ENCODE assay signal across 13 mouse cellular contexts in the genomic region with DNA sequence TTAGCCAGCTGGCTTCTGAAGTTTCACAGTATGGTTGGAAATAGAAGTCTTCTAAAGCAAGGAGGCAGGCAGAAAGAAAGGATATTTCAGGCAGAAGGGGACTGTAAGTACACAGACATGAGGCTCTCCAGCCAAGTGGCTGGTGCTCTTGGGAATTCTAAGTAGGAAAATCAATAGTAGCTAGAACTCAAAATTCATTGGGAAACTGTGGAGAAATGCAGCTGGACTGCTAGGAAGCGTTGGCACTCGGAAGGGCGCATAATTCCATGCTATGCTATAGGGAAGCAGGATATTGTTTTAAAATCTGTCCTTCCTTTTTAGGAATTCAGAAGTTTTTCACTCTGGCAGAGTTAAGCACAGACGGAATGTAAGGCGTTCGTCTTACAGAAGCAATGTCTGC. TPM values are rescaled to one million over a fixed set of nuclear protein-coding genes. Genes with fewer than 3 reads are reported as not detected.
A peak's percentile ranks its signal among the peaks of the same experiment; 100 is the strongest.
DNase-seq lines count a peak whose midpoint lies in the region; ATAC-seq and TF ChIP-seq lines count a peak whose summit lies in the region.
"Had no signal": no experiment of that assay in that cellular context is flagged by ENCODE, and none has a peak within 500 bp of the region (broad histone marks: within the 10 kb centered on the region; RNA-seq: fewer than 3 reads in every experiment).

No protein-coding gene starts in this region.

- peaks cover 9% of the 10 kb centered on the region for H3K4me1 ChIP-seq in liver, adult 2 months (ENCODE audit: control insufficient read depth, insufficient read depth, low read length)
- peaks cover 12% of the 10 kb centered on the region for H3K4me1 ChIP-seq in embryonic facial prominence, embryonic 14.5 days (ENCODE audit: control insufficient read depth, insufficient read depth, low read length)
- H3K4me1 ChIP-seq in small intestine, adult 2 months (ENCODE audit: control insufficient read depth, insufficient read depth, insufficient read length, low read length): peaks cover 10% of the 10 kb centered on the region; the same call in 1 of the 2 replicates
- H3K4me1 ChIP-seq: hindbrain, embryonic 15.5 days had no signal

- peak overlapping the region; percentile 47 for H3K9ac ChIP-seq in liver, adult 2 months (ENCODE audit: low read depth, low read length)
- H3K9ac ChIP-seq in embryonic facial prominence, embryonic 14.5 days (ENCODE audit: low read depth, low read length): no peak overlapping the region
- H3K9ac ChIP-seq: hindbrain, embryonic 15.5 days; liver, embryonic 15.5 days had no signal

- WGBS in liver, adult 2 months: 53% methylated on average over 6 of the region's 6 CpGs
- 35% methylated on average over 6 of the region's 6 CpGs for WGBS in embryonic facial prominence, embryonic 14.5 days
- 69% methylated on average over 6 of the region's 6 CpGs for WGBS in small intestine, adult 2 months

- no peaks in the 10 kb centered on the region for H3K36me3 ChIP-seq in liver, adult 2 months (ENCODE audit: control insufficient read depth, insufficient read depth, low read length)
- no peaks in the 10 kb centered on the region for H3K36me3 ChIP-seq in embryonic facial prominence, embryonic 14.5 days (ENCODE audit: control insufficient read depth, insufficient read depth, low read length)
- no peaks in the 10 kb centered on the region for H3K36me3 ChIP-seq in small intestine, adult 2 months (ENCODE audit: control insufficient read depth, insufficient read depth, low read length)
- H3K36me3 ChIP-seq: hindbrain, embryonic 15.5 days; liver, embryonic 15.5 days had no signal

- no peaks in the 10 kb centered on the region for H3K27me3 ChIP-seq in liver, adult 2 months (ENCODE audit: control insufficient read depth, insufficient read depth, low read length)
- H3K27me3 ChIP-seq in embryonic facial prominence, embryonic 14.5 days (replicated peaks; ENCODE audit: control insufficient read depth, insufficient read depth, low read length): no peaks in the 10 kb centered on the region
- no peaks in the 10 kb centered on the region for H3K27me3 ChIP-seq in small intestine, adult 2 months (ENCODE audit: control insufficient read depth, insufficient read depth, low read length)
- H3K27me3 ChIP-seq: hindbrain, embryonic 15.5 days; liver, embryonic 15.5 days had no signal

- intact Hi-C loops in gastrocnemius, adult 2 months (cut with DNase I): no loop called here

- TF ChIP-seq POLR2A in liver, adult 2 months (IDR thresholded peaks at IDR 0.05; ENCODE audit: extremely low read depth, insufficient read depth, low read length): no peak
- no peak for TF ChIP-seq POLR2A in small intestine, adult 2 months (IDR thresholded peaks at IDR 0.05; ENCODE audit: low read depth, low read length)

- H3K27ac ChIP-seq in gastrocnemius, adult 2 months: peak overlapping the region; percentile 4
- H3K27ac ChIP-seq in liver, adult 2 months (replicated peaks; ENCODE audit: insufficient read depth, low read depth, low read length): peak overlapping the region; percentile 16; the same call in 1 of the 2 replicates
- H3K27ac ChIP-seq in embryonic facial prominence, embryonic 14.5 days (replicated peaks; ENCODE audit: low read depth, low read length): peak overlapping the region; percentile 28; the same call in 1 of the 2 replicates
- peak overlapping the region; percentile 30; the same call in 1 of the 2 replicates for H3K27ac ChIP-seq in small intestine, adult 2 months (ENCODE audit: insufficient read depth, low read depth, low read length)
- H3K27ac ChIP-seq: hindbrain, embryonic 15.5 days; liver, embryonic 15.5 days had no signal

- H3K9me3 ChIP-seq in embryonic facial prominence, embryonic 14.5 days (ENCODE audit: control insufficient read depth, low read length): no peaks in the 10 kb centered on the region
- H3K9me3 ChIP-seq: hindbrain, embryonic 15.5 days; liver, embryonic 15.5 days had no signal

- no peak for TF ChIP-seq CTCF in gastrocnemius, adult 2 months (IDR thresholded peaks at IDR 0.05)
- TF ChIP-seq CTCF in liver, adult 2 months (IDR thresholded peaks at IDR 0.05; ENCODE audit: low read depth, low read length): no peak
- no peak for TF ChIP-seq CTCF in small intestine, adult 2 months (IDR thresholded peaks at IDR 0.05; ENCODE audit: extremely low read depth, insufficient read length, insufficient replicate concordance, low read depth, low read length)

- peak overlapping the region; percentile 17; the same call in 1 of the 2 replicates for H3K4me3 ChIP-seq in gastrocnemius, adult 2 months
- H3K4me3 ChIP-seq in liver, adult 2 months (ENCODE audit: insufficient read depth, low read depth, low read length): peak overlapping the region; percentile 15; the same call in 1 of the 2 replicates
- H3K4me3 ChIP-seq in embryonic facial prominence, embryonic 14.5 days (ENCODE audit: low read depth, low read length): no peak overlapping the region
- no peak overlapping the region for H3K4me3 ChIP-seq in small intestine, adult 2 months (ENCODE audit: low read depth, low read length)
- H3K4me3 ChIP-seq: hindbrain, embryonic 15.5 days; liver, embryonic 15.5 days had no signal

- no peak for ATAC-seq in embryonic facial prominence, embryonic 14.5 days (ENCODE audit: low read depth)

- no peak overlapping the region for H3K4me2 ChIP-seq in embryonic facial prominence, embryonic 14.5 days (ENCODE audit: low read depth, low read length)
- H3K4me2 ChIP-seq: hindbrain, embryonic 15.5 days; liver, embryonic 15.5 days had no signal

- H3K79me2 ChIP-seq in liver, adult 2 months (ENCODE audit: control insufficient read depth, insufficient read depth, low read length): no peaks in the 10 kb centered on the region

- no peak for DNase-seq in gastrocnemius, adult 2 months
- DNase-seq in gastrocnemius, postnatal 25 days: no peak
- peak; percentile 65 for DNase-seq in liver, adult 2 months (ENCODE audit: extremely low read depth, low read depth, low spot score)
- DNase-seq in liver: no peak
- DNase-seq in embryonic facial prominence, embryonic 14.5 days (ENCODE audit: low spot score): peak; percentile 55
- DNase-seq in ovary, postnatal 36 days (ENCODE audit: low spot score): no peak
- DNase-seq in cerebellum, postnatal 14 days: no peak
- DNase-seq: cerebellum, adult 11 months; gastrocnemius, postnatal 36 days; thymus, adult 2 months had no signal

RNA-seq across cellular contexts. Expression of a gene that starts 53.6 kb away (rescaled TPM):
- under 1 TPM; 0.23 to 0.31 TPM for total RNA-seq in gastrocnemius, adult 2 months (2021)
- under 1 TPM; 0.64 to 0.80 TPM for total RNA-seq in gastrocnemius, postnatal 25 days (2021)
- total RNA-seq in liver, adult 2 months (2014; rRNA removed): 0.09 and 0.34 TPM in 2 replicates
- not detected in 2 replicates for polyA plus RNA-seq in liver, adult 2 months (2012; rRNA removed)
- 8.0 and 8.9 TPM in 2 replicates for polyA plus RNA-seq in embryonic facial prominence, embryonic 14.5 days (2014; fragmentation: Nextera tagmentation; extraction: Ambion mirVana)
- 0.32 TPM in 1 of 2 replicates, not detected in the other for polyA plus RNA-seq in small intestine, adult 2 months (2012; rRNA removed)

Comparison
In these comparisons a context has a peak if more than half of its experiments do, and no peak if none do; other contexts are left out.
1. DNase-seq: peak in liver, adult 2 months (single experiment) and embryonic facial prominence, embryonic 14.5 days (single experiment); none in gastrocnemius, adult 2 months (single experiment), gastrocnemius, postnatal 25 days (single experiment), liver (single experiment), ovary, postnatal 36 days (single experiment) and cerebellum, postnatal 14 days (0 of 2).
2. H3K4me3 ChIP-seq: peak in gastrocnemius, adult 2 months (single experiment) and liver, adult 2 months (single experiment); none in embryonic facial prominence, embryonic 14.5 days (single experiment) and small intestine, adult 2 months (single experiment).
3. Peak in every context shown above with its lines, with median percentiles within 50 percentile points of each other: H3K27ac ChIP-seq.